Comparison of ENCODE assay signal across 8 mouse cellular contexts in genomic region chr8:3718559-3718958, GRCm38 (mm10). TPM values are rescaled to one million over a fixed set of nuclear protein-coding genes. Genes with fewer than 3 reads are reported as not detected.
DNase-seq lines count a peak whose midpoint lies in the region; ATAC-seq and TF ChIP-seq lines count a peak whose summit lies in the region.

No protein-coding gene starts in this region.

- no peak overlapping the region for H3K9ac ChIP-seq in midbrain, embryonic 11.5 days (ENCODE audit: low read length)
- no peak overlapping the region for H3K9ac ChIP-seq in midbrain, embryonic 16.5 days (ENCODE audit: low read depth, low read length)
- H3K9ac ChIP-seq in intestine, postnatal 0 days (ENCODE audit: low read depth, low read length), result no peak overlapping the region

- WGBS in midbrain, embryonic 11.5 days, result 19% methylated on average over 14 of the region's 14 CpGs
- 18% methylated on average over 14 of the region's 14 CpGs for WGBS in midbrain, embryonic 16.5 days
- 13% methylated on average over 14 of the region's 14 CpGs for WGBS in intestine, postnatal 0 days

- intact Hi-C loops in gastrocnemius, adult 2 months (cut with DNase I), result loop anchor here (5.0 kb wide), 1 partner anchor 239 kb away; no protein-coding TSS in a partner anchor
- intact Hi-C loops in left cerebral cortex, postnatal 4 days (cut with DNase I), result no loop called here

- H3K4me1 ChIP-seq in midbrain, embryonic 11.5 days (ENCODE audit: control insufficient read depth, insufficient read depth, low read length), result no peaks in the 10 kb centered on the region
- no peaks in the 10 kb centered on the region for H3K4me1 ChIP-seq in midbrain, embryonic 16.5 days (ENCODE audit: control insufficient read depth, insufficient read depth, low read length)
- no peaks in the 10 kb centered on the region for H3K4me1 ChIP-seq in intestine, postnatal 0 days (replicated peaks; ENCODE audit: control insufficient read depth, insufficient read depth, low read length)

- no peaks in the 10 kb centered on the region for H3K27me3 ChIP-seq in midbrain, embryonic 11.5 days (ENCODE audit: control insufficient read depth, insufficient read depth, low read length)
- H3K27me3 ChIP-seq in midbrain, embryonic 16.5 days (ENCODE audit: control insufficient read depth, insufficient read depth, low read depth, low read length), result no peaks in the 10 kb centered on the region
- H3K27me3 ChIP-seq in intestine, postnatal 0 days (replicated peaks; ENCODE audit: control insufficient read depth, insufficient read depth, low read length), result no peaks in the 10 kb centered on the region

- no peak overlapping the region for H3K27ac ChIP-seq in midbrain, embryonic 11.5 days (ENCODE audit: low read depth, low read length)
- no peak overlapping the region for H3K27ac ChIP-seq in midbrain, embryonic 16.5 days (ENCODE audit: low read length)
- H3K27ac ChIP-seq in gastrocnemius, adult 2 months, result no peak overlapping the region
- no peak overlapping the region for H3K27ac ChIP-seq in intestine, postnatal 0 days (ENCODE audit: low read depth, low read length)

- ATAC-seq in midbrain, embryonic 11.5 days (ENCODE audit: low FRiP score), result peak; percentile 73
- no peak for ATAC-seq in midbrain, embryonic 16.5 days
- no peak for ATAC-seq in intestine, postnatal 0 days

- no peaks in the 10 kb centered on the region for H3K36me3 ChIP-seq in midbrain, embryonic 11.5 days (ENCODE audit: control insufficient read depth, insufficient read depth, low read length)
- no peaks in the 10 kb centered on the region for H3K36me3 ChIP-seq in midbrain, embryonic 16.5 days (ENCODE audit: control insufficient read depth, insufficient read depth, low read length)
- no peaks in the 10 kb centered on the region for H3K36me3 ChIP-seq in intestine, postnatal 0 days (ENCODE audit: control insufficient read depth, insufficient read depth)

- H3K4me2 ChIP-seq in midbrain, embryonic 11.5 days, result no peak overlapping the region
- no peak overlapping the region for H3K4me2 ChIP-seq in midbrain, embryonic 16.5 days (ENCODE audit: low read length)
- no peak overlapping the region for H3K4me2 ChIP-seq in intestine, postnatal 0 days (replicated peaks; ENCODE audit: low read depth)

- peak; percentile 91 for DNase-seq in midbrain, embryonic 11.5 days (ENCODE audit: low spot score, missing footprints)
- DNase-seq in cerebellum, postnatal 14 days, result peak; percentile 87 to 89
- DNase-seq in gastrocnemius, adult 2 months, result peak; percentile 71
- peak; percentile 69 for DNase-seq in left cerebral cortex, postnatal 4 days
- DNase-seq in monocyte, adult 2 months (ENCODE audit: low read depth in 1 of 2, low spot score in 2 of 2), result peak; percentile 54 to 69
- peak; percentile 79 to 92 for DNase-seq in spleen, postnatal 4 days (ENCODE audit: low spot score in 2 of 2)

- TF ChIP-seq CTCF in gastrocnemius, adult 2 months (IDR thresholded peaks at IDR 0.05), result peak; percentile 83
- peak; percentile 99 for TF ChIP-seq CTCF in intestine, postnatal 0 days (IDR thresholded peaks at IDR 0.05; ENCODE audit: low read depth)

- no peaks in the 10 kb centered on the region for H3K9me3 ChIP-seq in midbrain, embryonic 11.5 days (ENCODE audit: control insufficient read depth, low read length)
- no peaks in the 10 kb centered on the region for H3K9me3 ChIP-seq in midbrain, embryonic 16.5 days (replicated peaks; ENCODE audit: control insufficient read depth, low read length, poor library complexity, severe bottlenecking)
- no peaks in the 10 kb centered on the region for H3K9me3 ChIP-seq in intestine, postnatal 0 days (ENCODE audit: control insufficient read depth)

- no peak overlapping the region for H3K4me3 ChIP-seq in midbrain, embryonic 11.5 days (ENCODE audit: low read depth, low read length)
- no peak overlapping the region for H3K4me3 ChIP-seq in midbrain, embryonic 16.5 days (ENCODE audit: low read depth, low read length)
- no peak overlapping the region for H3K4me3 ChIP-seq in gastrocnemius, adult 2 months
- no peak overlapping the region for H3K4me3 ChIP-seq in intestine, postnatal 0 days (ENCODE audit: low read depth, low read length)

RNA-seq across cellular contexts. Expression of gene Clec4g, which starts 1.9 kb away (rescaled TPM):
- polyA plus RNA-seq in midbrain, embryonic 11.5 days (2014; fragmentation: Nextera tagmentation; extraction: Ambion mirVana), result not detected in 2 replicates
- polyA plus RNA-seq in midbrain, embryonic 16.5 days (2015; fragmentation: Nextera tagmentation; extraction: Ambion mirVana), result not detected in 2 replicates
- total RNA-seq in gastrocnemius, adult 2 months (2021), result not detected
- polyA plus RNA-seq in intestine, postnatal 0 days (2015; fragmentation: Nextera tagmentation; extraction: Ambion mirVana), result not detected in 2 replicates
- total RNA-seq in left cerebral cortex, postnatal 4 days (2021), result not detected

RNA-seq across cellular contexts. Expression of gene Fcer2a, which starts 24.6 kb away (rescaled TPM):
- polyA plus RNA-seq in midbrain, embryonic 11.5 days (2014; fragmentation: Nextera tagmentation; extraction: Ambion mirVana), result 0.11 and 0.27 TPM in 2 replicates
- 0.57 and 0.63 TPM in 2 replicates for polyA plus RNA-seq in midbrain, embryonic 16.5 days (2015; fragmentation: Nextera tagmentation; extraction: Ambion mirVana)
- total RNA-seq in gastrocnemius, adult 2 months (2021), result not detected
- polyA plus RNA-seq in intestine, postnatal 0 days (2015; fragmentation: Nextera tagmentation; extraction: Ambion mirVana), result not detected in 2 replicates
- not detected for total RNA-seq in left cerebral cortex, postnatal 4 days (2021)

RNA-seq across cellular contexts. Expression of gene Cd209a, which starts 30.2 kb away (rescaled TPM):
- not detected in 2 replicates for polyA plus RNA-seq in midbrain, embryonic 11.5 days (2014; fragmentation: Nextera tagmentation; extraction: Ambion mirVana)
- polyA plus RNA-seq in midbrain, embryonic 16.5 days (2015; fragmentation: Nextera tagmentation; extraction: Ambion mirVana), result not detected in 2 replicates
- under 1 TPM; 0.50 to 0.71 TPM for total RNA-seq in gastrocnemius, adult 2 months (2021)
- 0.22 and 0.27 TPM in 2 replicates for polyA plus RNA-seq in intestine, postnatal 0 days (2015; fragmentation: Nextera tagmentation; extraction: Ambion mirVana)
- not detected for total RNA-seq in left cerebral cortex, postnatal 4 days (2021)

RNA-seq across cellular contexts. Expression of gene Trappc5, which starts 42.5 kb away (rescaled TPM):
- polyA plus RNA-seq in midbrain, embryonic 11.5 days (2014; fragmentation: Nextera tagmentation; extraction: Ambion mirVana), result 41.0 and 43.3 TPM in 2 replicates
- polyA plus RNA-seq in midbrain, embryonic 16.5 days (2015; fragmentation: Nextera tagmentation; extraction: Ambion mirVana), result 71.6 and 72.5 TPM in 2 replicates
- 10 to 100 TPM; 18.2 to 20.7 TPM for total RNA-seq in gastrocnemius, adult 2 months (2021)
- polyA plus RNA-seq in intestine, postnatal 0 days (2015; fragmentation: Nextera tagmentation; extraction: Ambion mirVana), result 22.8 and 23.9 TPM in 2 replicates
- total RNA-seq in left cerebral cortex, postnatal 4 days (2021), result 10 to 100 TPM; 34.4 to 37.0 TPM

RNA-seq across cellular contexts. Expression of gene Fcor, which starts 46.4 kb away (rescaled TPM):
- 5.4 and 6.8 TPM in 2 replicates for polyA plus RNA-seq in midbrain, embryonic 11.5 days (2014; fragmentation: Nextera tagmentation; extraction: Ambion mirVana)
- 16.8 and 20.9 TPM in 2 replicates for polyA plus RNA-seq in midbrain, embryonic 16.5 days (2015; fragmentation: Nextera tagmentation; extraction: Ambion mirVana)
- total RNA-seq in gastrocnemius, adult 2 months (2021), result not detected
- polyA plus RNA-seq in intestine, postnatal 0 days (2015; fragmentation: Nextera tagmentation; extraction: Ambion mirVana), result 1.5 and 2.8 TPM in 2 replicates
- total RNA-seq in left cerebral cortex, postnatal 4 days (2021), result 10 to 100 TPM; 13.6 to 14.1 TPM
